8 mouse cellular contexts compared by ENCODE assay signal in genomic region chr13:45572768-45573167, GRCm38 (mm10).
DNase-seq lines count a peak whose midpoint lies in the region; TF ChIP-seq lines count a peak whose summit lies in the region.

No protein-coding gene starts in this region.

- peak; percentile 68 for TF ChIP-seq CTCF in cortical plate, adult 2 months (IDR thresholded peaks at IDR 0.05; ENCODE audit: extremely low read depth, insufficient read depth, low read length)

- no peak overlapping the region for H3K27ac ChIP-seq in cortical plate, adult 2 months (ENCODE audit: insufficient read depth, low read length)

- DNase-seq in adrenal gland, adult (ENCODE audit: inconsistent age in 2 of 2, low spot score in 1 of 2): peak; percentile 51 to 80
- DNase-seq in adrenal gland, adult 8-10 months: no peak
- peak; percentile 43 for DNase-seq in ovary, postnatal 14 days (ENCODE audit: low spot score)
- no peak for DNase-seq in ovary, postnatal 10 days (ENCODE audit: low spot score)
- peak; percentile 86 for DNase-seq in kidney, postnatal 10 days
- peak; percentile 38 for DNase-seq in lung, postnatal 25 days (ENCODE audit: low spot score)
- DNase-seq in spleen, postnatal 10 days (ENCODE audit: low spot score in 2 of 2): peak; percentile 38 to 79

- no peak overlapping the region for H3K4me3 ChIP-seq in cortical plate, adult 2 months (ENCODE audit: insufficient read depth, low read length)

- H3K4me1 ChIP-seq in cortical plate, adult 2 months (ENCODE audit: control insufficient read depth, insufficient read depth, low read length): peaks cover 5% of the 10 kb centered on the region

- TF ChIP-seq POLR2A in cortical plate, adult 2 months (IDR thresholded peaks at IDR 0.05; ENCODE audit: extremely low read depth, insufficient read depth, low read length): no peak

Comparison
In these comparisons a context has a peak if more than half of its experiments do, and no peak if none do; other contexts are left out.
1. DNase-seq: peak in adrenal gland, adult (2 of 2), ovary, postnatal 14 days (single experiment), kidney, postnatal 10 days (single experiment), lung, postnatal 25 days (single experiment) and spleen, postnatal 10 days (2 of 2); none in adrenal gland, adult 8-10 months (single experiment) and ovary, postnatal 10 days (single experiment).